Mouse (Mus musculus): ENCODE data around the gene Ppia. TPM values are rescaled to one million over a fixed set of nuclear protein-coding genes. Genes with fewer than 3 reads are reported as not detected.
"Not testable (repeated sequence)": the region's sequence is repeated elsewhere in the genome, so short reads cannot be mapped to it uniquely, and the experiment has no call there.

Gene Ppia
- total RNA-seq (2022): 1,000 to 10,000 TPM; 1,587 to 1,877 (median 1,701) TPM

GRCm38 (mm10) chr11:6414751-6415550 is at the start of gene Ppia:
TSS of gene Ppia (plus strand) at chr11:6415443.
- DNase-seq (ENCODE audit: low spot score in 2 of 2): no peak

GRCm38 (mm10) chr11:6365885-6366284 is 49.4 kb upstream of the Ppia start:
- DNase-seq (ENCODE audit: low spot score in 2 of 2): peak in 1 of 2 experiments; percentile 21

DNA sequence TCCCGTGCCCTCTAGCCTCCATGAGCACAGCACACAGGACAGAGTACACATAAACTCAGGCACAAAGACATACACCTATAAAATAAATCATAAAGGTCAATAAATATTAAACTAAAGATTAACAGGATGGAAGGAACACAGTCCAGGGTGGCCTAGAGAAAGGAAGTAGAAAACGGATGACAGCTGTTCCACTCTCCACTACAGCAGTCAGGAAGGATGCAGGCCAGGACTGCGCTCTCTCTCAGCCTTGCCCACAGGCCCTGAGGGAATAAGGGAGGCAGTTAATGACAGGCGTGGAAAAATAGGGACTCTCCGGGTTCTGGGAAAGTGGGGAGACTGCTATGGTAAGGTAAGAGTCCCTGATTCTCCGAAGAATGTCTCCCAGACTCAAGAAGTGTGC is 48.8 kb upstream of the Ppia start:
- DNase-seq (ENCODE audit: low spot score in 2 of 2): no peak

DNA sequence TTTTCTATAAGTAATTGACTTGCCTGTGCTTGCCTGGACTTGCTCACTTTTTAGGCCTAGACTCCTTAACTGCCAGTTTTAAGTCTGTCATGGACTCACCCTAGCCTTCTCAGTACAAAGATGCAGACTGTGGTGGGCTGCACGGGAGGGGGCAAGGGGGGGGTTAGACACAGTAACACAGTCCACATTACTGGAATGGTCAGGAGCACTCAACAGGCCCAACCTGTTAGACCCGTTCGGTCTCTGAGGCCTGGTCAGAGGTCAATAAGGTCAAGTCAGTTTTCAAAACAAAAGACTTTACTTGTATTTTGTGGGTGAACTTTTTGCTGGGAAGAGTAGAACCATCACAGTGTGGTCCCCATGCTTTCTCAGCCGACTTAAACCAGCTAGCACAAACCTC is 48.1 kb upstream of the Ppia start:
- DNase-seq (ENCODE audit: low spot score in 2 of 2): no peak

DNA sequence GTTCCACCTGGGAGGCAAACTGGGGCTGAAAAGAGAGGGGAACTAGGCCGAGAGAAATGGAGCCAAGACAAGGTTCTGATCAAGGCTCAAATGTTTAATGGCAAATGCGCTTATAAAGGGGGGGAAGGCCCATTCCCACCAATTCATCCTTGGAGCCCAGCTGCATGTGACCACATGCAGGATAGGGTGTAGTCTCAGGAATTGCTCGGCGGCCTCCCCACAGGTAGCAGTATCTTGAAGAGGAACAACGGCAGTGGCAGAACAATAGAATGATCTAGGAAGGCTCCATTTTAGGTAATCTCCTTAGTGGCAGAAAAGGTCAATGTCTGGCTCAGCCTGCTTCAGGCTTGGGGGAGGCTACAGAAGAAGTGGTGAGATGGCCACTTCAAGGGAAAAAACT is 47.3 kb upstream of the Ppia start:
- DNase-seq (ENCODE audit: low spot score in 2 of 2): not testable (repeated sequence)

DNA sequence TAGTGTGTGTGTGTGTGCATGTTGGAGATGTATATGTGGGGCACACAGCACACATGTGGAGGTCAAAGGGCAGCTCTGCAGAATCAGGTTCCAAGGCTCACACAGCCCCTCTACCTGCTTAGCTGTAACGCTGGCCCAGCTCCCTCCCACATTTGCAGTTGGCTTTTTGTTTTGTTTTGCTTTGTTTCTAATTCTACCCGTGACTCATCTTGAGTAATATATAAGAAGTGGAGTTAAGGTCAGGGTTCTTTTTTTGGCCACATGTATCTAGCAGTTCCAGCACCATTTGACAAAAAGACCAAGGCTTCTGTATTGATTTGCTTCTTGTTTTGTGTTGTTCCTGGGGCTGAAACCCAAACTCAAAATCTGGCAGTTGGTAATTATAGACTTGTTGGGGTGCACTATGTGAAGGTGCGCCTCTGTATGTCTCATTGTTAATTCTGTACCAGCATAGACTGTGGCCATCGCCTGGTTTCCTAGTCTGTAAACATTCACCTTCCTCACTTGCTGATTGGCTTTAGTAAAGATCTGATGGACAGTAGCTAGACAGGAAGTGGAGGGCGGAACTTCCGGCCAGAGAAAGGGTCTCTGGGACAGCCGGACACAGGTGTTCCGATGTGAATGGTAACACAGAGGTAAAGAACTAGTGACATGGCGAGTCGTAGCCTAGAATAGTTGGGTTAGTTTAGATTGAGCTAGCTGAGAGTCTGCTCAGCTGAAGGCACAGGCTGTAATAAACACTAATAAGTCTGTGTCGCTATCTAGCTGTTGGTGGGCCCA is 43.7 kb upstream of the Ppia start:
- no peak for DNase-seq (ENCODE audit: low spot score in 2 of 2)

DNA sequence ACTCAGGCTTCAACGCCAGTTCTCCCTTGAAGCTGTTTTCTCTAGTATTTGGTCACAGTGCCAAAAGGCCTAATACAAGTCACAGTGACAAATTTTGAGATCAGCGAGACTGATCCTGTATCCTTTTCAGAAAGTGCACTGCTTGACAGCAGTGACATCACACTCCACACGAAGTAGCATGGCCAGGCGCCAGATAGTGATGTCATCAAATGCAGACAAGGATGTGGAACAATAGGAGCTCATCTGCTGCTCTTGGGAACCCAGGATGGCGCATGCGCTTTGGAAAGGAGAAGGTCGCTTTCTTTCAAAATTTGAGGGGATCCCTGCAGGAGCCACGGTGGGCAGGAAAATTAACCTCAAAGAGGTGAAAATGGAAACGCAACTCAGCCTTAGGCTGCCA is 42.5 kb upstream of the Ppia start:
- no peak for DNase-seq (ENCODE audit: low spot score in 2 of 2)

DNA sequence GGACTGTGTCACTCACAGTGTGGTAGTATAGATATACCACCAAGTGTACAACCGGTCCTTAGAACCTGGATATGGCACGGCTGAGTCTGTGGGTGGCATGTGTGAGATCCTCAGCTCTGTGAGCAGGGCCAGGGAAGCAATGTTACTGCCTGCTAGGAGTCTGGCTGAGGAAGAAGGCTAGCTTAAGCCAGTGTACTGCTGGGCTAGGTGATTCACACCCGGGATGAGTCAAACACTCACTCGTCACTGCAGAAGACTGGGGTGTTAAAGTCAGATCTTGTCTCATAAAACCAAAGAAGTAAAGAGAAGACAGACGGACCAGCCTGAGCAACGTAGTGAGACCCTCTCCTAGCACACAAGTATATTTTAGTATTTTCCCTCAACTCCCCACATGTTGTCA is 34.3 kb upstream of the Ppia start:
- DNase-seq (ENCODE audit: low spot score in 2 of 2): no peak

DNA sequence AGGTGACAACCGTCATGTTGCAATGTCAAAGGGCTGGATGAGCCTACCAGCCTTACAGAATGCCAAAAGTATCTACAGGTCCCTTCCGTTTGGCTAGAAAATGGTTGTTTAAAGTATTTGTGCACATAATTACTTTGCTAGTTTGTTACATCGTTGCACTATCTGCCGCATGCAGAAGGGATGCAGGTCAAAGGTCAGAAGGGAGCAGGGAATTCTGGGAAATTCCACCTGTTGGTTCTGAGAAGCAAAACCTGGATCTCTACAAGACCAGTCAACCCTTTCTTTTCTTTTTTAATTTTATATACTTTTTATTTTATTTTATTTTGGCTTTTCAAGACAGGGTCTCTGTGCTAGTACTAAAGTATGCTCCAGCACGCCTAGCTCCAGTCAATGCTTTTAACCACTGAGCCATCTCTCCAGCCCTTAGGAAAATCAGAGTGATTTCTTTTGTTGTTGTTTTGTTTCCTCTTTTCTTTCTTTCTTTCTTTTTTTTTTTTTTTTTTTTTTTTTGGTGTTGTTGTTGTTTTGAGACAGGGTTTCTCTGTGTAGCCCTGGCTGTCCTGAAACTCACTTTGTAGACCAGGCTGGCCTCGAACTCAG is 27.0 kb upstream of the Ppia start:
- DNase-seq (ENCODE audit: low spot score in 2 of 2): no peak

GRCm38 (mm10) chr11:6388726-6389413 is 26.4 kb upstream of the Ppia start, which contains the start of gene Zmiz2:
TSS of gene Zmiz2 (plus strand) at chr11:6389074.
- DNase-seq (ENCODE audit: low spot score in 2 of 2): peak; percentile 87 to 94

- no peak for DNase-seq (ENCODE audit: low spot score in 2 of 2)
These were observed 25.7 kb upstream of the Ppia start for GRCm38 (mm10) chr11:6389483-6389921.

DNA sequence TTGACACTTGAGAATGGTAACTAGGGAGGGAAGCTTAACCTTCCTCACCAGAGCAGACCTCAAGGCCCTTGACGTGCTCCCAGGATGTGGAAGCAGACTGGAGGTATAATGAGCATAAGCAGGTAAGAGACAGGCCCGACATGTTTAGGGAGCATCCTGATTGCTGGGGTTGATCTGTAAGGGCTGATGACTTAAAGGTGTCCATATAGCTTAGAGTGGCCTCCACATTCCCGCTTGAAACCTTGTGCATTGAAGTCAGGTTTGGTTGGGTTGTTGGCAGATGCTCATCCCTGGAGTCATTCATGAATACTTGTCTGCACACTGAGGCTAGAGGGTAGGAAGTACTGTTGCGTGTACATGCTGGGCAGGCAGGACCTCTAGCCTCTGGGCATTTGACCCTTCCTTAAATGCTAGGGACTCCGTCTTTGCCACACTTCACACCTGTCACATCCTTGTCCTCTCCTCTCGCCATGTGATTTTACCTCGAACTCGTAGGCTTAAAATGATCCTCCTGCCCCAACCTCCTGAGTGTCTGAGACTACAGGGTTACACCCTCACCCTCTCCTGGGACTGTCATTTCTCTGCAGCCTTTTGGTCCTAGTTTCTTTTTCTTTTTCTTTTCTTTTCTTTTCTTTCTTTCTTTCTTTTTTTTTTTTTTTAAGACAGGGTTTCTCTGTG is 24.7 kb upstream of the Ppia start:
- no peak for DNase-seq (ENCODE audit: low spot score in 2 of 2)

GRCm38 (mm10) chr11:6391516-6392276 is 23.5 kb upstream of the Ppia start:
- no peak for DNase-seq (ENCODE audit: low spot score in 2 of 2)

GRCm38 (mm10) chr11:6392857-6393256 is 22.4 kb upstream of the Ppia start:
- DNase-seq (ENCODE audit: low spot score in 2 of 2): no peak

DNA sequence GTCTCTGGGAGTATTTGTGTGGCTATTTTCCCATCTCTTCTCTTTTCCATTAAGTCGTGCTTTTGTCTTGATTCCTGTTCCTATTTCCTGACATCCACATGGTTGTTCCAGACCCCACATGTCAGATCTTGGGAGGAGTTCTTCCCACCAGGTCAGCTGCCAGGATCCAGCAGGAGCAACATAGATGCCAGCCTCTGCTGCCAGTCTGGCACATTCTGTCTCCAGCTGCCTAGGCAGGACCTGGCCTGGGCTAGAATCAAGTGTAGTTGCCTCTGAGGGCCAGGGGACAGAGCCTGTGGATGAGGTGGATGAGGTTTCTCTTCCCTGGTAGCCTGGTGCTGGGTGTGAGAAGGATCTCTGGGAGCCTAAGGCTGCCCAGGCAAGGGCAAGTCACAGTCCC is 21.4 kb upstream of the Ppia start:
- no peak for DNase-seq (ENCODE audit: low spot score in 2 of 2)

DNA sequence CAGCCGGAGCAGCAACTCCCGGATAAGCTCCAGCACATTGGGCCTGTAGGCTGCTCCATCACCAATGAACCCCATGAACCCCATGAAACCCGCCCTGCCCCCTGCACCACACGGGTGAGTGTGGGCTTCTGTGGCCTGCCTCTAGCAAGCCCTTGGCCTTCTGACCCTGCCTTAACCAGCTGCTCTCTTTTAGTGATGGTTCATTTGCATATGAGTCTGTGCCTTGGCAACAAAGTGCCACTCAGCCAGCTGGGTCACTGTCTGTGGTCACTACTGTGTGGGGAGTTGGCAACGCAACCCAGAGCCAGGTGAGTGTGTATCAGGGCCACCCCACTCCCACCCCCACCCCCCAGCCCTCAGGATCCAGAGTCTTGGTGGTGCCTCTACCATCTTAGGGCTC is 19.7 kb upstream of the Ppia start:
- DNase-seq (ENCODE audit: low spot score in 2 of 2): no peak

DNA sequence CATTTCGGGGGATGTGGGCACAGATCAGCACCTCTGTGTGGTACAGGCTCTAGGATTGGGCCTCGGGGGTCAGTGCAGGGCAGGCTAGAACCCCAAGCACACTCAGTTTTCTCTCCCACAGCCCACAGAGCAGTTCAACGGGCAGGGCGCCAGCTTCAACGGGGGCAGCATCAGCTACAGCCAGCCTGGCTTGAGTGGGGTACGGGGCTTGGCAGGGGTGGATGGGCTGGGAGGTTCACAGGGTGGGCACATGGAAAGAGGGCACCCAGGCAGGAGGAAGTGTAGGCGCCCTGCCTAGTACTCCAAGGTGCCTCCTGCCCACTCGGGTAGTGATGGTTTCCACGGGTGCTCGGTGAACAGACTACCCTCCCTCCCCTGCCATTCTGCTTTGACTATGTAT is 17.1 kb upstream of the Ppia start:
- DNase-seq (ENCODE audit: low spot score in 2 of 2): no peak

GRCm38 (mm10) chr11:6402515-6403510 is 12.4 kb upstream of the Ppia start:
- no peak for DNase-seq (ENCODE audit: low spot score in 2 of 2)

DNA sequence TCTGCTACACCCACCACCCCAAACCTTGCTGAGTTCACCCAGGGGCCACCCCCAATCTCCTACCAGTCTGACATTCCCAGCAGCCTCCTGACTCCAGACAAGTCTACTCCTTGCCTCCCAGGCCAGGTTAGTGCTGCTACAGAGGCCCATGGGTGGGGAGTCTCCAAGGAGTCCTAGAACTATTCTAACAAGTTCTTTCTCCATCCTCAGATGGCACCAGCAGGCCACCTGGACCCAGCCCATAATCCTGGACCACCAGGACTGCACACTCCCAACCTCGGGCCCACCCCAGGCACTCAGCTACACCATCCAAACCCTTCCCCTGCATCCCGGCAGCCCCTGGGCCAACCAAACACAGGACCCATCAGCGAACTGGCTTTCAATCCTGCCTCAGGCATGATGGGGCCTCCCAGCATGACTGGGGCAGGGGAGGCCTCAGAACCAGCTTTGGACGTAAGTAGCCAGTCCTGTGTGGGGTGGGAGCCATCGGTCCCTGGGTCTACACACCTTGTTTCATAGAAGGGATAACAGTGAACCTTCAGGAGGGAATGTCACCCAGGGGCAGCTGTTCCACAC is 11.3 kb upstream of the Ppia start:
- DNase-seq (ENCODE audit: low spot score in 2 of 2): no peak

Data from left cerebral cortex, adult 8-10 months (tissue).